8 mouse cellular contexts compared by ENCODE assay signal in the genomic region with DNA sequence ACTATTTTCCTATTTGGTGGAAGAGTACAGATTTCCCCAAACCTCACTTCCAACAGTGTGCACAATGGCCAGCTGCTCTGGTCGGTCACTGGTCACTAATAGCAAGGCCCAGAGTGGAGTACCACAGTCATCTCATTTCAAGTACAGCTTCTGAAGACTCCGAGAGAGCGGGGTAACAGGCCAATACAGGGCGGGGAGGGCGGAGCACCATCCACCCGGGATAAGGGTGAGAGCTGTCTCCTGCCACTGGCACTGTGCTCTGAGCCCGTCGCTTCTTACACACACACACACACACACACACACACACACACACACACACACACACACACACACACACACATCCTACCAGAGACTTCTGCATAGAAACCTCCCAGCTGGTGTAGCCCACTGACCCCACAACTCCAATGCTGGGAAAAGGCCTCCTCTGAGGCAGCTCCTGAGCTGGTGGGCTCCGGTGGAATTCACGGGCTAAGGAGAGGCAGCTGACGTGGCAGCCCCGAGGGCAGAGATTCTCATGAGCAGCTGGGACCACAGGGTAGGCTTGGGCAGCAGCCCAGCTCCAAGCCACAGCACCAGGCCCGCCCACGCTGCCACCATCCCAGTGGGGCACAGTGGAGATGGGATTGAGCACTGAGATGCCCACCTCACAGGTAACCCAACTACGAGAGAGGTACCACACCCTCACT. TPM values are rescaled to one million over a fixed set of nuclear protein-coding genes. Genes with fewer than 3 reads are reported as not detected.
DNase-seq lines count a peak whose midpoint lies in the region; ATAC-seq and TF ChIP-seq lines count a peak whose summit lies in the region.

No protein-coding gene starts in this region.

- peak overlapping the region; percentile 40 for H3K4me2 ChIP-seq in kidney, postnatal 0 days (ENCODE audit: low read length)
- peak overlapping the region; percentile 95 for H3K4me2 ChIP-seq in hindbrain, embryonic 13.5 days
- peak overlapping the region; percentile 97 for H3K4me2 ChIP-seq in midbrain, embryonic 11.5 days

- no peak overlapping the region for H3K4me3 ChIP-seq in kidney, postnatal 0 days (replicated peaks; ENCODE audit: low read depth, low read length)
- H3K4me3 ChIP-seq in hindbrain, embryonic 13.5 days = peak overlapping the region; percentile 14; the same call in 1 of the 2 replicates
- H3K4me3 ChIP-seq in midbrain, embryonic 11.5 days (ENCODE audit: low read depth, low read length) = peak overlapping the region; percentile 13; the same call in 1 of the 2 replicates

- no peak for TF ChIP-seq CTCF in kidney, postnatal 0 days (IDR thresholded peaks at IDR 0.05; ENCODE audit: low read depth)

- peaks cover 49% of the 10 kb centered on the region for H3K4me1 ChIP-seq in kidney, postnatal 0 days (replicated peaks; ENCODE audit: insufficient read depth, low read length)
- H3K4me1 ChIP-seq in hindbrain, embryonic 13.5 days (replicated peaks) = peaks cover 77% of the 10 kb centered on the region
- peaks cover 59% of the 10 kb centered on the region for H3K4me1 ChIP-seq in midbrain, embryonic 11.5 days (ENCODE audit: control insufficient read depth, insufficient read depth, low read length)

- peak overlapping the region; percentile 70 for H3K27ac ChIP-seq in kidney, postnatal 0 days
- peak overlapping the region; percentile 97 for H3K27ac ChIP-seq in hindbrain, embryonic 13.5 days
- H3K27ac ChIP-seq in midbrain, embryonic 11.5 days (ENCODE audit: low read depth, low read length) = peak overlapping the region; percentile 100

- no peaks in the 10 kb centered on the region for H3K9me3 ChIP-seq in kidney, postnatal 0 days (replicated peaks; ENCODE audit: low read length)
- H3K9me3 ChIP-seq in hindbrain, embryonic 13.5 days = no peaks in the 10 kb centered on the region
- H3K9me3 ChIP-seq in midbrain, embryonic 11.5 days (ENCODE audit: control insufficient read depth, low read length) = no peaks in the 10 kb centered on the region

- no peak for DNase-seq in kidney, postnatal 0 days (ENCODE audit: low spot score)
- DNase-seq in kidney, adult 9 months = no peak
- peak; percentile 84 for DNase-seq in midbrain, embryonic 11.5 days (ENCODE audit: low spot score, missing footprints)
- DNase-seq in frontal cortex, postnatal 14 days (ENCODE audit: low spot score in 2 of 2) = no peak
- no peak for DNase-seq in MN1 (ENCODE audit: low spot score)

- 0 out of 2 replicates have a peak, but pooled peaks cover 4% of the 10 kb centered on the region for H3K36me3 ChIP-seq in kidney, postnatal 0 days (ENCODE audit: insufficient read depth, low read length)
- peaks cover 15% of the 10 kb centered on the region; the same call in 1 of the 2 replicates for H3K36me3 ChIP-seq in hindbrain, embryonic 13.5 days
- H3K36me3 ChIP-seq in midbrain, embryonic 11.5 days (ENCODE audit: control insufficient read depth, insufficient read depth, low read length) = peaks cover 1% of the 10 kb centered on the region

- no peaks in the 10 kb centered on the region for H3K27me3 ChIP-seq in kidney, postnatal 0 days (ENCODE audit: insufficient read depth, low read length)
- H3K27me3 ChIP-seq in hindbrain, embryonic 13.5 days = no peaks in the 10 kb centered on the region
- H3K27me3 ChIP-seq in midbrain, embryonic 11.5 days (ENCODE audit: control insufficient read depth, insufficient read depth, low read length) = no peaks in the 10 kb centered on the region

- ATAC-seq in kidney, postnatal 0 days (replicated peaks; ENCODE audit: low FRiP score, low read depth) = peak; percentile 14; the same call in 1 of the 2 replicates
- ATAC-seq in common myeloid progenitor, adult 5-6 weeks (replicated peaks; ENCODE audit: low read depth, poor library complexity, severe bottlenecking) = peak; percentile 3; the same call in 1 of the 2 replicates
- ATAC-seq in hindbrain, embryonic 13.5 days (ENCODE audit: low FRiP score) = peak; percentile 34
- ATAC-seq in midbrain, embryonic 11.5 days (ENCODE audit: low FRiP score) = no peak; the same call in 1 of the 2 replicates
- no peak for ATAC-seq in monocyte, adult 5-6 weeks (replicated peaks; ENCODE audit: insufficient number of reproducible peaks, low FRiP score, low TSS enrichment, poor library complexity, severe bottlenecking)

- H3K9ac ChIP-seq in kidney, postnatal 0 days (ENCODE audit: low read depth, low read length) = peak overlapping the region; percentile 20; the same call in 1 of the 2 replicates
- peak overlapping the region; percentile 94 for H3K9ac ChIP-seq in hindbrain, embryonic 13.5 days
- H3K9ac ChIP-seq in midbrain, embryonic 11.5 days (ENCODE audit: low read length) = peak overlapping the region; percentile 61

- WGBS in kidney, postnatal 0 days = 33% methylated on average over 15 of the region's 15 CpGs
- 29% methylated on average over 15 of the region's 15 CpGs for WGBS in hindbrain, embryonic 13.5 days
- 29% methylated on average over 15 of the region's 15 CpGs for WGBS in midbrain, embryonic 11.5 days

RNA-seq across cellular contexts. Expression of gene Gnai2, which starts 8.9 kb away (rescaled TPM):
- polyA plus RNA-seq in kidney, postnatal 0 days (2015; fragmentation: Nextera tagmentation; extraction: Ambion mirVana) = 351 and 359 TPM in 2 replicates
- total RNA-seq in common myeloid progenitor, adult 5-6 weeks (2017) = 319 and 345 TPM in 2 replicates
- 335 and 338 TPM in 2 replicates for polyA plus RNA-seq in hindbrain, embryonic 13.5 days (2015; fragmentation: Nextera tagmentation; extraction: Ambion mirVana)
- 578 and 581 TPM in 2 replicates for polyA plus RNA-seq in midbrain, embryonic 11.5 days (2014; fragmentation: Nextera tagmentation; extraction: Ambion mirVana)
- 646 to 794 TPM (median 705 TPM) in 3 replicates for total RNA-seq in monocyte, adult 5-6 weeks (2017)

RNA-seq across cellular contexts. Expression of gene Sema3b, which starts 17.3 kb away (rescaled TPM):
- 30.5 and 33.3 TPM in 2 replicates for polyA plus RNA-seq in kidney, postnatal 0 days (2015; fragmentation: Nextera tagmentation; extraction: Ambion mirVana)
- not detected in 2 replicates for total RNA-seq in common myeloid progenitor, adult 5-6 weeks (2017)
- polyA plus RNA-seq in hindbrain, embryonic 13.5 days (2015; fragmentation: Nextera tagmentation; extraction: Ambion mirVana) = 3.4 and 4.2 TPM in 2 replicates
- polyA plus RNA-seq in midbrain, embryonic 11.5 days (2014; fragmentation: Nextera tagmentation; extraction: Ambion mirVana) = 1.3 and 2.1 TPM in 2 replicates
- 0.10 TPM in 1 of 3 replicates, not detected in the others for total RNA-seq in monocyte, adult 5-6 weeks (2017)

RNA-seq across cellular contexts. Expression of gene Ifrd2, which starts 38.9 kb away (rescaled TPM):
- polyA plus RNA-seq in kidney, postnatal 0 days (2015; fragmentation: Nextera tagmentation; extraction: Ambion mirVana) = 28.9 and 29.9 TPM in 2 replicates
- 59.3 and 59.7 TPM in 2 replicates for total RNA-seq in common myeloid progenitor, adult 5-6 weeks (2017)
- 11.8 and 14.1 TPM in 2 replicates for polyA plus RNA-seq in hindbrain, embryonic 13.5 days (2015; fragmentation: Nextera tagmentation; extraction: Ambion mirVana)
- 24.2 and 28.2 TPM in 2 replicates for polyA plus RNA-seq in midbrain, embryonic 11.5 days (2014; fragmentation: Nextera tagmentation; extraction: Ambion mirVana)
- 5.5 to 11.1 TPM (median 8.8 TPM) in 3 replicates for total RNA-seq in monocyte, adult 5-6 weeks (2017)

RNA-seq across cellular contexts. Expression of gene Slc38a3, which starts 43.0 kb away (rescaled TPM):
- 12.9 and 14.7 TPM in 2 replicates for polyA plus RNA-seq in kidney, postnatal 0 days (2015; fragmentation: Nextera tagmentation; extraction: Ambion mirVana)
- total RNA-seq in common myeloid progenitor, adult 5-6 weeks (2017) = not detected in 2 replicates
- 25.3 and 26.2 TPM in 2 replicates for polyA plus RNA-seq in hindbrain, embryonic 13.5 days (2015; fragmentation: Nextera tagmentation; extraction: Ambion mirVana)
- 11.2 and 11.7 TPM in 2 replicates for polyA plus RNA-seq in midbrain, embryonic 11.5 days (2014; fragmentation: Nextera tagmentation; extraction: Ambion mirVana)
- not detected in 3 replicates for total RNA-seq in monocyte, adult 5-6 weeks (2017)

RNA-seq across cellular contexts. Expression of gene Hyal3, which starts 45.7 kb away (rescaled TPM):
- polyA plus RNA-seq in kidney, postnatal 0 days (2015; fragmentation: Nextera tagmentation; extraction: Ambion mirVana) = 1.3 and 2.0 TPM in 2 replicates
- 0.87 and 3.9 TPM in 2 replicates for total RNA-seq in common myeloid progenitor, adult 5-6 weeks (2017)
- polyA plus RNA-seq in hindbrain, embryonic 13.5 days (2015; fragmentation: Nextera tagmentation; extraction: Ambion mirVana) = 1.3 and 1.6 TPM in 2 replicates
- 0.33 and 0.47 TPM in 2 replicates for polyA plus RNA-seq in midbrain, embryonic 11.5 days (2014; fragmentation: Nextera tagmentation; extraction: Ambion mirVana)
- total RNA-seq in monocyte, adult 5-6 weeks (2017) = 1.4 TPM in 1 of 3 replicates, not detected in the others

Comparison
In these comparisons a context has a peak if more than half of its experiments do, and no peak if none do; other contexts are left out.
1. ATAC-seq: peak in kidney, postnatal 0 days (single experiment), common myeloid progenitor, adult 5-6 weeks (single experiment) and hindbrain, embryonic 13.5 days (single experiment); none in midbrain, embryonic 11.5 days (single experiment) and monocyte, adult 5-6 weeks (single experiment).
2. H3K4me2 ChIP-seq: peak in every context shown above with its lines; median percentile 97 in midbrain, embryonic 11.5 days; 95 in hindbrain, embryonic 13.5 days; 40 in kidney, postnatal 0 days.
3. H3K9ac ChIP-seq: peak in every context shown above with its lines; median percentile 94 in hindbrain, embryonic 13.5 days; 61 in midbrain, embryonic 11.5 days; 20 in kidney, postnatal 0 days.
4. Peak in every context shown above with its lines, with median percentiles within 50 percentile points of each other: H3K27ac ChIP-seq.